Mouse (Mus musculus) liver, embryonic 14.5 days (tissue): ENCODE data around the gene Abhd16a. TPM values are rescaled to one million over a fixed set of nuclear protein-coding genes. Genes with fewer than 3 reads are reported as not detected.

Source experiments
- ATAC-seq: fragments of 200-750 bp; cut with Nextera tagmentation; 2 replicates; pipeline ENCODE4 v1.8.0; 2017; ENCODE audit warnings: moderate number of reproducible peaks, mild to moderate bottlenecking, moderate library complexity; ENCODE audit not compliant: insufficient read depth
- DNase-seq, 3 experiments: peaks; one replicate each; pipeline ENCODE4 v3.0.0-alpha.2; 2012 to 2013; ENCODE audit warnings: low read depth in 3 of 3, low spot score in 3 of 3
- H3K27ac ChIP-seq: fragments of 300-500 bp; sonication (generic); 2 replicates; pipeline ENCODE4 v1.5.1; 2014; ENCODE audit warnings: moderate library complexity, mild to moderate bottlenecking, control low read depth, inconsistent platforms
- H3K27me3 ChIP-seq: fragments of 300-500 bp; sonication (generic); 2 replicates; pipeline ENCODE4 v1.6.1; 2014; ENCODE audit warnings: mild to moderate bottlenecking, low read length, moderate library complexity; ENCODE audit not compliant: control insufficient read depth, insufficient read depth
- H3K36me3 ChIP-seq: fragments of 300-500 bp; sonication (generic); replicated peaks from 2 replicates; pipeline ENCODE4 v1.6.1; 2014; ENCODE audit warnings: low read depth; ENCODE audit not compliant: control insufficient read depth, insufficient read depth
- H3K4me1 ChIP-seq, 2 experiments: fragments of 200-500 bp in 1 of 2; fragments of 300-500 bp in 1 of 2; sonication (generic) in 1 of 2; replicated peaks; 2 replicates each; pipeline ENCODE4 v1.6.1; 2012 to 2014; ENCODE audit warnings: antibody characterized with exemption in 1 of 2, inconsistent platforms in 1 of 2, low read length in 1 of 2; ENCODE audit not compliant: control insufficient read depth in 2 of 2, insufficient read depth in 2 of 2
- H3K4me2 ChIP-seq: fragments of 300-500 bp; sonication (generic); 2 replicates; pipeline ENCODE4 v1.6.1; 2014; ENCODE audit warnings: low read depth, mild to moderate bottlenecking, control low read depth, moderate library complexity
- H3K4me3 ChIP-seq, 2 experiments: fragments of 200-500 bp in 1 of 2; fragments of 300-500 bp in 1 of 2; sonication (generic) in 1 of 2; 2 replicates each; pipeline ENCODE4 v1.5.1; 2012 to 2014; ENCODE audit warnings: low read depth in 2 of 2, low read length in 2 of 2, mild to moderate bottlenecking in 2 of 2, control low read depth in 1 of 2, inconsistent platforms in 1 of 2, moderate library complexity in 1 of 2; ENCODE audit not compliant: insufficient read depth in 1 of 2
- H3K9ac ChIP-seq: fragments of 300-500 bp; sonication (generic); replicated peaks from 2 replicates; pipeline ENCODE4 v1.6.1; 2014; ENCODE audit warnings: mild to moderate bottlenecking, control low read depth, moderate library complexity
- H3K9me3 ChIP-seq: fragments of 300-500 bp; sonication (generic); 2 replicates; pipeline ENCODE4 v1.6.1; 2016; ENCODE audit warnings: low read length, mixed read lengths; ENCODE audit not compliant: control insufficient read depth
- CTCF ChIP-seq: IDR thresholded peaks from 2 replicates; pipeline ENCODE4 v1.5.1; 2016; ENCODE audit warnings: antibody characterized with exemption, low read depth, control low read depth
- EP300 ChIP-seq: IDR thresholded peaks from 2 replicates; pipeline ENCODE4 v1.6.1; 2016; ENCODE audit warnings: antibody characterized with exemption, low read depth
- WGBS: fragments of 180-500 bp; shearing (Covaris S2); extraction: QIAGEN DNeasy Blood & Tissue Kit; methylation state at CpG from one replicate; pipeline ENCODE4 v1.1.7; 2014; ENCODE audit not compliant: insufficient replicate concordance; 5-methylcytosine and 5-hydroxymethylcytosine counted together
- polyA plus RNA-seq, 2 experiments: library from polyadenylated mRNA; depleted of rRNA in 1 of 2; stranded (reverse) in 1 of 2; unstranded in 1 of 2; fragments of >200 nt; fragmentation: Nextera tagmentation in 1 of 2; extraction: Ambion mirVana in 1 of 2; gene quantifications; 2 replicates each; pipeline versions ENCODE4 v1.2.1 to v1.2.3; 2012 to 2014

Gene Abhd16a
- polyA plus RNA-seq, 2 experiments, result 30.0 to 42.3 TPM

DNA sequence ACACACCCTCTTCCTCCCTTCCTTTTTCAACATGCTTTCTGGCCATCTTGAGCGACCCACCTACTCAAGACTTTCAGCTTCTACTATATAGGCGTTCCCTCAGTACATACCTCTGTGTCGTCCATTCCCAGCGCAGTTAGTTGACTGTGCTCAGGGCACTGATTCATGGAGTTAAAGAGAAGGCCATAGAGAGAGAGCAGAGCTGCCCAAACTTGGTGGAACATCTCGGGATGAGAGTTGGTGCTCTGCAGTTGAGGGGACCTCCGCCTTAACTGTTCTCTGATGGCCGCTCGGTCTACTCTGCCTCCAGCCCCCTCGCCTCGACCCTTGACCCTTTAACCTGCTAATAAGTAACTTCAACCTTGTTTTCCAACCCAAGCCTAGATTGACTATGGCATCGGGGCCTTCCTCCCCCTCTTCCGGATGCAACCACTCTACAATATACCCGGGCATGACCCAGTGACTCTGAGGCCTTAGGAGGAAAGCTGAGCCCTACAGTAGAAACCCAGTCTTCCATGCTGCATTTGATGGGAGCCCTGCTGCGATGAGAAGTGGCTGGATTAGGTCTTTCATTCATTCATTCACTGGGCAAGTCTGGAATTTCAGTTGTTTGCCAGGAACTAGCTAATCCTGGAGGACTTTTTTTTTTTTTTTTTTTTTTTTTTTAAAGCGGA is 42.6 kb downstream of the Abhd16a start, which contains the start of gene Apom:
Apom (minus strand) TSS at position 551 of the 674 bp plus-strand sequence.
- Histone ChIP-seq H3K27ac (no peak within 1 kb of the TSS), H3K27me3 (no peaks in the 10 kb centered on the region), H3K9ac (no peak within 1 kb of the TSS; the same call in 1 of the 2 replicates), H3K4me3 (peak within 1 kb of the TSS; percentile 22 to 63), H3K4me2 (peak within 1 kb of the TSS; percentile 37), H3K9me3 (no peaks in the 10 kb centered on the region), H3K4me1 (peaks cover 9 to 11% of the 10 kb centered on the region in 2 experiments), H3K36me3 (no peaks in the 10 kb centered on the region)
- ATAC-seq (no peak), DNase-seq (no peak)
- TF ChIP-seq CTCF (no peak), EP300 (no peak)
- 67% methylated on average over 15 of the region's 15 CpGs for WGBS

DNA sequence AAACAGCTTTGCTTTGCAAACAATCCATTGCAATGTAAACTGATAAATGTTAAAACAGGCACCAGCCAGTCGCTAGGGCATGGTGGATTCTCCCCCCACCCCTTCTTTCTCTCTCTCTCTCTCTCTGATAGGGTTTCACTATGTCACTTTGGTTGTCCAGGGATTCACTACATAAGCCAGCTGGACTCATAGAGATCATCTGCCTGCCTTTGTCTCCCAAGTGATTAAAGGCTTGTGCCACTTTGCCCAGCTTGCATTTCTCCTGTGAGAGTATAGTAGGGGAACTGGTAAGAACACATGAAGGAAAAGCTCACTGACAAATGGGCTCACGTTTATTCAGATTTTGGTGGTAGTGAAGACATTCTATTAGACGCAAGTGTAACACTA is 43.1 kb downstream of the Abhd16a start:
- WGBS, result 70% methylated on average over 3 of the region's 3 CpGs
- no peaks in the 10 kb centered on the region for H3K36me3 ChIP-seq
- no peak for TF ChIP-seq EP300
- TF ChIP-seq CTCF, result no peak
- no peak overlapping the region for H3K4me2 ChIP-seq
- ATAC-seq, result no peak
- no peak overlapping the region for H3K9ac ChIP-seq
- H3K9me3 ChIP-seq, result no peaks in the 10 kb centered on the region
- no peaks in the 10 kb centered on the region for H3K27me3 ChIP-seq
- no peak for DNase-seq
- H3K4me3 ChIP-seq, result no peak overlapping the region
- H3K4me1 ChIP-seq, result peaks cover 9 to 13% of the 10 kb centered on the region in 2 experiments
- H3K27ac ChIP-seq, result no peak overlapping the region

DNA sequence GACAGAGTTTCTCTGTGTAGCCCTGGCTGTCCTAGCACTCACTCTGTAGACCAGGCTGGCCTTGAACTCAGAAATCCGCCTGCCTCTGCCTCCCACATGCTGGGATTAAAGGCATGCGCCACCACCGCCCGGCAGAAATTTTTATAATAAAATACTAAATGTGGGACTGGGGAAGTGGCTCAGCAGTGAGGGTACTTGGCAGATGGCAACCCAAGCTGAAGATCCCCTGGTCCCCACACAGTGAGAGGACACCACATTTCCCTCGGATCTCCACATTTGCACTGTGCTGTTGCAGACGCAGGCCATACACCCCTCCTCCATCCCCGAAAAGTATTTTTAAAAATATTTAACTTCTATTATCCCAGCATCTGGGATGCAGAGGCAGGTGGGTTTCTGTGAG is 44.5 kb downstream of the Abhd16a start:
- Histone ChIP-seq H3K27ac (no peak overlapping the region), H3K27me3 (no peaks in the 10 kb centered on the region), H3K9me3 (no peaks in the 10 kb centered on the region), H3K4me1 (peaks cover 10 to 12% of the 10 kb centered on the region in 2 experiments), H3K9ac (no peak overlapping the region), H3K4me2 (peak overlapping the region; percentile 93; the same call in 1 of the 2 replicates), H3K4me3 (no peak overlapping the region), H3K36me3 (peaks cover 5% of the 10 kb centered on the region)
- TF ChIP-seq CTCF (no peak), EP300 (no peak)
- WGBS, result 83% methylated on average over 7 of the region's 7 CpGs
- DNase-seq, result no peak
- no peak for ATAC-seq

DNA sequence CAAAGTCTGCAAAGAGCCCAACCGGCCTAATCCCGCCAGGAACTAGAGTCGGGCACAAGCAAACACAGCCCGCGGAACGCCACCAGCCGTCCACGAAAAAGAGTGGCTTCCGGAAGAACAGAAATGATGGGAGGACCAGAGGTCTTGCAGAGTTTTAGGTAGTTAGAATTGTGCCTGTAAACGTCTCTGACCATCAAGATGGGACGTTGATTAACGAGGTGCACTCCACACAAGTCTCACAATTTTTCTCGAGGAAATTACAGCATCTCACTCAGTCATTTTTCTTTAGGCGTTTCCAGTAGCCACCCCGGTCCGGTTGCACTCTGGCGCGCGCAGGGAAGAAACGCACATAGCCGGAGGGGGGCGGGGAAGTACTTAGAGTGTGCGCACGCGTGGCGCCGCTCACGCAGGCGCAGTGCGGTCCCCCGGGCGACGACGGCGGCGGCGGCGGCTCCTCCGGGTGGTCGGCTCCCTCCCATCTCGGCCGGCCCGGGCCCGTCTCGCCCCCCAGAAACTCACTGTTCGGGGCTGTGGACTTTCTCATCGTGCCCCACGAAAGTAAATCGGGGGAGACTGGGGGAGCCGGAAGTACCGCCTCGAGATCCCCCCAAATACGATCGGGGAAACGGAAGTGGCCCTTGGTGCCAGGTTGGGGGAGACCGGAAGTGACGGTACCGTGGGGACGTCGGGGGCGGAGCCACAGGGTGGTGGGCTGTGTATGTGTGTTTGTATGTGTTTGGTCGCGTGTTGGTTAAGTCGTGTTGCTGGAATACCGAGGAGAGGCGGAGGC is 45.9 kb downstream of the Abhd16a start, which contains the start of gene Bag6:
Bag6 (plus strand) TSS at position 378 of the 790 bp plus-strand sequence.
- Histone ChIP-seq H3K4me3 (peak within 1 kb of the TSS; percentile 72 to 83), H3K27me3 (no peaks in the 10 kb centered on the region), H3K4me1 (peaks cover 10 to 12% of the 10 kb centered on the region in 2 experiments), H3K4me2 (peak within 1 kb of the TSS; percentile 93), H3K9me3 (no peaks in the 10 kb centered on the region), H3K36me3 (peaks cover 19% of the 10 kb centered on the region), H3K9ac (peak within 1 kb of the TSS; percentile 81), H3K27ac (peak within 1 kb of the TSS; percentile 69)
- WGBS, result under 1% methylated on average over 65 of the region's 66 CpGs
- ATAC-seq (peak; percentile 91), DNase-seq (peak; percentile 81 to 86 (median 83))
- TF ChIP-seq CTCF (no peak), EP300 (peak; percentile 73)
